Mouse (Mus musculus) heart, adult 2 months (tissue): ENCODE data around the gene Sema5b. TPM values are rescaled to one million over a fixed set of nuclear protein-coding genes. Genes with fewer than 3 reads are reported as not detected.

Experiments
- DNase-seq, 2 experiments: peaks; one replicate each; pipeline ENCODE4 v3.0.0; 2021
- H3K27ac ChIP-seq: fragments of 200-600 bp; 2 replicates; pipeline ENCODE4 v1.8.1; 2022
- H3K27me3 ChIP-seq: fragments of 200-500 bp; 2 replicates; pipeline ENCODE4 v1.6.1; 2012; ENCODE audit warnings: mild to moderate bottlenecking, low read length, inconsistent platforms, mixed read lengths; ENCODE audit not compliant: control insufficient read depth, insufficient read depth
- H3K36me3 ChIP-seq: fragments of 200-500 bp; 2 replicates; pipeline ENCODE4 v1.6.1; 2012; ENCODE audit warnings: low read length, inconsistent platforms; ENCODE audit not compliant: control insufficient read depth, insufficient read depth
- H3K4me1 ChIP-seq: fragments of 200-500 bp; 2 replicates; pipeline ENCODE4 v1.6.1; 2011; ENCODE audit warnings: low read length; ENCODE audit not compliant: control insufficient read depth, insufficient read depth
- H3K4me3 ChIP-seq: fragments of 200-600 bp; 2 replicates; pipeline ENCODE4 v1.8.1; 2022
- H3K79me2 ChIP-seq: fragments of 200-500 bp; replicated peaks from 2 replicates; pipeline ENCODE4 v1.6.1; 2012; ENCODE audit warnings: mild to moderate bottlenecking, inconsistent platforms, low read length, moderate library complexity, mixed read lengths; ENCODE audit not compliant: control insufficient read depth, insufficient read depth
- H3K9ac ChIP-seq: fragments of 200-500 bp; 2 replicates; pipeline ENCODE4 v1.6.1; 2012; ENCODE audit warnings: low read depth, mild to moderate bottlenecking, control low read depth, inconsistent platforms, low read length, mixed read lengths
- CTCF ChIP-seq: fragments of 200-600 bp; IDR thresholded peaks from 2 replicates; pipeline ENCODE4 v1.8.1; 2022; ENCODE audit warnings: antibody characterized with exemption, mild to moderate bottlenecking, moderate library complexity
- EP300 ChIP-seq: fragments of 200-500 bp; IDR thresholded peaks from 2 replicates; pipeline ENCODE4 v1.6.1; 2011; ENCODE audit warnings: low read depth, low read length, control low read depth; ENCODE audit not compliant: insufficient read depth
- POLR2A ChIP-seq: fragments of 200-500 bp; IDR thresholded peaks from 2 replicates; pipeline ENCODE4 v1.6.1; 2011; ENCODE audit warnings: mild to moderate bottlenecking, low read depth, low read length, control low read depth; ENCODE audit not compliant: insufficient read depth
- WGBS: fragments of 180-500 bp; shearing (Covaris S2); methylation state at CpG from one replicate; pipeline ENCODE4 v1.1.7; 2018; 5-methylcytosine and 5-hydroxymethylcytosine counted together
- intact Hi-C: fragments of 180-260 bp; cut with DNase I; formaldehyde crosslinking; loops from one replicate; pipeline ENCODE4 v1.15.1; 2025
- polyA plus RNA-seq: library from polyadenylated mRNA; depleted of rRNA; stranded (reverse); fragments of >200 nt; gene quantifications from 2 replicates; pipeline ENCODE4 v1.2.3, GENCODE M21; 2012
- total RNA-seq, 2 experiments: library from RNA; stranded (reverse); gene quantifications; 2 replicates each; pipeline ENCODE4 v1.2.3; 2021

Sema5b gene
- total and polyA plus RNA-seq, 3 experiments = 1.5 to 3.0 (median 1.8) TPM

- H3K27ac ChIP-seq = no peak overlapping the region
- intact Hi-C loops = no loop called here
- DNase-seq = no peak
- WGBS = 51% methylated on average over 8 of the region's 8 CpGs
- no peak overlapping the region for H3K9ac ChIP-seq
- H3K79me2 ChIP-seq = no peaks in the 10 kb centered on the region
- no peak overlapping the region for H3K4me3 ChIP-seq
- no peak for TF ChIP-seq POLR2A
- no peak for TF ChIP-seq EP300
- TF ChIP-seq CTCF = no peak
- no peaks in the 10 kb centered on the region for H3K36me3 ChIP-seq
- no peaks in the 10 kb centered on the region for H3K27me3 ChIP-seq
- H3K4me1 ChIP-seq = no peaks in the 10 kb centered on the region
These were observed 55.9 kb downstream of the Sema5b start for GRCm38 (mm10) chr16:35596661-35597350.

GRCm38 (mm10) chr16:35597991-35598390, 57.0 kb downstream of the Sema5b start:
- TF ChIP-seq EP300 (no peak), POLR2A (no peak), CTCF (no peak)
- H3K79me2 ChIP-seq = no peaks in the 10 kb centered on the region
- H3K27me3 ChIP-seq = 0 out of 2 replicates have a peak, but pooled peaks cover 2% of the 10 kb centered on the region
- no peaks in the 10 kb centered on the region for H3K4me1 ChIP-seq
- WGBS = 31% methylated on average over 6 of the region's 6 CpGs
- intact Hi-C loops = no loop called here
- H3K4me3 ChIP-seq = no peak overlapping the region
- no peaks in the 10 kb centered on the region for H3K36me3 ChIP-seq
- no peak overlapping the region for H3K27ac ChIP-seq
- no peak overlapping the region for H3K9ac ChIP-seq
- no peak for DNase-seq

GRCm38 (mm10) chr16:35598802-35599201, 57.9 kb downstream of the Sema5b start:
- Histone ChIP-seq H3K9ac (no peak overlapping the region), H3K36me3 (no peaks in the 10 kb centered on the region), H3K4me3 (no peak overlapping the region), H3K27ac (no peak overlapping the region), H3K4me1 (no peaks in the 10 kb centered on the region), H3K27me3 (0 out of 2 replicates have a peak, but pooled peaks cover 2% of the 10 kb centered on the region), H3K79me2 (no peaks in the 10 kb centered on the region)
- intact Hi-C loops = no loop called here
- TF ChIP-seq POLR2A (no peak), CTCF (no peak), EP300 (no peak)
- DNase-seq = no peak
- 68% methylated on average over 5 of the region's 5 CpGs for WGBS

- Histone ChIP-seq H3K79me2 (no peaks in the 10 kb centered on the region), H3K27me3 (0 out of 2 replicates have a peak, but pooled peaks cover 2% of the 10 kb centered on the region), H3K4me1 (no peaks in the 10 kb centered on the region), H3K27ac (no peak overlapping the region), H3K36me3 (no peaks in the 10 kb centered on the region), H3K4me3 (no peak overlapping the region), H3K9ac (no peak overlapping the region)
- TF ChIP-seq POLR2A (no peak), CTCF (no peak), EP300 (no peak)
- DNase-seq = no peak
- WGBS = 79% methylated on average over 5 of the region's 5 CpGs
- intact Hi-C loops = no loop called here
These were observed 59.3 kb downstream of the Sema5b start for GRCm38 (mm10) chr16:35600282-35600681.

- Histone ChIP-seq H3K4me3 (no peak overlapping the region), H3K4me1 (no peaks in the 10 kb centered on the region), H3K27ac (no peak overlapping the region), H3K36me3 (no peaks in the 10 kb centered on the region), H3K79me2 (no peaks in the 10 kb centered on the region), H3K27me3 (0 out of 2 replicates have a peak, but pooled peaks cover 2% of the 10 kb centered on the region), H3K9ac (no peak overlapping the region)
- no peak for TF ChIP-seq POLR2A
- TF ChIP-seq EP300 = no peak
- TF ChIP-seq CTCF = no peak
- WGBS = 95% methylated on average over 6 of the region's 6 CpGs
- DNase-seq = no peak
- intact Hi-C loops = no loop called here
These were observed 60.5 kb downstream of the Sema5b start for GRCm38 (mm10) chr16:35601426-35601825.

- Histone ChIP-seq H3K4me3 (no peak overlapping the region), H3K36me3 (no peaks in the 10 kb centered on the region), H3K79me2 (no peaks in the 10 kb centered on the region), H3K27ac (no peak overlapping the region), H3K9ac (no peak overlapping the region), H3K4me1 (no peaks in the 10 kb centered on the region), H3K27me3 (0 out of 2 replicates have a peak, but pooled peaks cover 2% of the 10 kb centered on the region)
- no peak for TF ChIP-seq EP300
- no peak for TF ChIP-seq CTCF
- intact Hi-C loops = no loop called here
- 32% methylated on average over 9 of the region's 9 CpGs for WGBS
- DNase-seq = no peak
These were observed 61.6 kb downstream of the Sema5b start for GRCm38 (mm10) chr16:35602529-35602928.
